Mouse (Mus musculus): ENCODE measurements around the gene Vmn2r38.
"Not testable (repeated sequence)": the region's sequence is repeated elsewhere in the genome, so short reads cannot be mapped to it uniquely, and the experiment has no call there.

Vmn2r38 gene

GRCm38 (mm10) chr7:9097781-9098180, at the start of gene Vmn2r38:
Gene Vmn2r38 (minus strand): TSS chr7:9097881.
- DNase-seq (ENCODE audit: low read depth), result not testable (repeated sequence)

GRCm38 (mm10) chr7:9065353-9065752, 32.3 kb downstream of the Vmn2r38 start:
- not testable (repeated sequence) for DNase-seq (ENCODE audit: low read depth)

GRCm38 (mm10) chr7:9030698-9031097, 67.0 kb downstream of the Vmn2r38 start, which contains the start of gene Vmn2r39:
Gene Vmn2r39 (minus strand): TSS chr7:9030798.
- not testable (repeated sequence) for DNase-seq (ENCODE audit: low read depth)

Measured in 416B (cell line).